Mouse (Mus musculus): ENCODE measurements around the gene Tnpo3.

DNA sequence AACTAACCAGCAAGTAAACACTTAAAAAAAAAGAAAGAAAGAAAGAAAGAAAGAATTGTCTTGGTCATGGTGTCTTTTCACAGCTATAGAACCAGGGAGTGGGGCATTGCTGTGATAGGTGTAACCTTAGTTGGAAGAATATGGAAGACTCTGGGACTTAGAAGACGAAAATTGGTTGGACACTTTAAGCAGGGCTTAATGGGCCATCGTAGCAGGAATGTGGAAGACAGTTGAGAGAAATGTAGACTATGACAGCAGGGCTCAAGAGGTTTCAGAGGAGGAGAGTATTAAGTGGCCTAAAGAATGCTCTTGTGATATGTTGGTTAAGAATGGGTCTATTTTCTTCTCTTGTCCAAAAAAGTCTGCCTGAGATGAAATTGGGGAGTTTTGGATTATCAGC is 64.1 kb downstream of the Tnpo3 start:
- TF ChIP-seq GATA1 (IDR thresholded peaks at IDR 0.05; ENCODE audit: low read length) (no peak), TAL1 (IDR thresholded peaks at IDR 0.05; ENCODE audit: low read length) (no peak)
